Mouse (Mus musculus): ENCODE measurements around the gene Ctnnbl1. TPM values are rescaled to one million over a fixed set of nuclear protein-coding genes. Genes with fewer than 3 reads are reported as not detected.
A peak's percentile ranks its signal among the peaks of the same experiment; 100 is the strongest.

The Ctnnbl1 gene
- polyA plus RNA-seq (2016; fragmentation: Nextera tagmentation; extraction: Ambion mirVana), result 96.0 and 102 TPM in 2 replicates

GRCm38 (mm10) chr2:157736854-157737850, at the start of gene Ctnnbl1:
Ctnnbl1 (plus strand) TSS chr2:157737401.
- Histone ChIP-seq H3K4me3 (peak within 1 kb of the TSS; percentile 90), H3K27ac (replicated peaks) (peak within 1 kb of the TSS; percentile 73), H3K27me3 (ENCODE audit: low read depth, poor library complexity, severe bottlenecking) (no peaks in the 10 kb centered on the region), H3K4me1 (peaks cover 11% of the 10 kb centered on the region), H3K9me3 (replicated peaks) (no peaks in the 10 kb centered on the region), H3K36me3 (no peaks in the 10 kb centered on the region)
- WGBS, result 12% methylated on average over 44 of the region's 44 CpGs
- DNase-seq (ENCODE audit: low spot score), result peak; percentile 99

GRCm38 (mm10) chr2:157687506-157687905, 49.7 kb upstream of the Ctnnbl1 start:
- Histone ChIP-seq H3K36me3 (no peaks in the 10 kb centered on the region), H3K9me3 (replicated peaks) (no peaks in the 10 kb centered on the region), H3K4me3 (no peak overlapping the region), H3K27me3 (ENCODE audit: low read depth, poor library complexity, severe bottlenecking) (peaks cover 39% of the 10 kb centered on the region), H3K4me1 (peaks cover 21% of the 10 kb centered on the region), H3K27ac (replicated peaks) (no peak overlapping the region)
- DNase-seq (ENCODE audit: low spot score), result no peak
- 71% methylated on average over 3 of the region's 3 CpGs for WGBS

GRCm38 (mm10) chr2:157691266-157692105, 45.7 kb upstream of the Ctnnbl1 start:
- WGBS, result 61% methylated on average over 13 of the region's 13 CpGs

GRCm38 (mm10) chr2:157692365-157692932, 44.8 kb upstream of the Ctnnbl1 start:
- Histone ChIP-seq H3K27ac (replicated peaks) (peak overlapping the region; percentile 46; the same call in 1 of the 2 replicates), H3K4me3 (0 out of 2 replicates have a peak overlapping the region, but pooled peaks have one; percentile 9)
- WGBS, result 18% methylated on average over 17 of the region's 17 CpGs

More at GRCm38 (mm10) chr2:157691266-157692105, 45.7 kb upstream of the Ctnnbl1 start:
- Histone ChIP-seq H3K36me3 (no peaks in the 10 kb centered on the region), H3K9me3 (replicated peaks) (no peaks in the 10 kb centered on the region), H3K27me3 (ENCODE audit: low read depth, poor library complexity, severe bottlenecking) (peaks cover 65% of the 10 kb centered on the region), H3K27ac (replicated peaks) (peak overlapping the region; percentile 46), H3K4me1 (peaks cover 39% of the 10 kb centered on the region), H3K4me3 (no peak overlapping the region)
- DNase-seq (ENCODE audit: low spot score), result peak; percentile 27

GRCm38 (mm10) chr2:157693576-157693975, 43.6 kb upstream of the Ctnnbl1 start:
- H3K27me3 ChIP-seq (ENCODE audit: low read depth, poor library complexity, severe bottlenecking), result peaks cover 56% of the 10 kb centered on the region
- no peak overlapping the region for H3K27ac ChIP-seq (replicated peaks)
- peaks cover 51% of the 10 kb centered on the region for H3K4me1 ChIP-seq
- no peak for DNase-seq (ENCODE audit: low spot score)
- H3K9me3 ChIP-seq (replicated peaks), result no peaks in the 10 kb centered on the region
- 89% methylated on average over 3 of the region's 3 CpGs for WGBS
- H3K4me3 ChIP-seq, result no peak overlapping the region
- H3K36me3 ChIP-seq, result no peaks in the 10 kb centered on the region

More at GRCm38 (mm10) chr2:157692365-157692932, 44.8 kb upstream of the Ctnnbl1 start:
- H3K27me3 ChIP-seq (ENCODE audit: low read depth, poor library complexity, severe bottlenecking), result peaks cover 65% of the 10 kb centered on the region
- peak; percentile 55 for DNase-seq (ENCODE audit: low spot score)
- H3K9me3 ChIP-seq (replicated peaks), result no peaks in the 10 kb centered on the region
- no peaks in the 10 kb centered on the region for H3K36me3 ChIP-seq
- peaks cover 48% of the 10 kb centered on the region for H3K4me1 ChIP-seq

GRCm38 (mm10) chr2:157696297-157696731, 40.9 kb upstream of the Ctnnbl1 start:
- WGBS, result 6% methylated on average over 7 of the region's 7 CpGs
- Histone ChIP-seq H3K27me3 (ENCODE audit: low read depth, poor library complexity, severe bottlenecking) (peaks cover 36% of the 10 kb centered on the region), H3K4me1 (peaks cover 53% of the 10 kb centered on the region), H3K36me3 (no peaks in the 10 kb centered on the region), H3K9me3 (replicated peaks) (no peaks in the 10 kb centered on the region), H3K4me3 (no peak overlapping the region), H3K27ac (replicated peaks) (peak overlapping the region; percentile 72)
- peak; percentile 60 for DNase-seq (ENCODE audit: low spot score)

- peaks cover 46% of the 10 kb centered on the region for H3K27me3 ChIP-seq (ENCODE audit: low read depth, poor library complexity, severe bottlenecking)
- 38% methylated on average over 8 of the region's 8 CpGs for WGBS
- no peaks in the 10 kb centered on the region for H3K36me3 ChIP-seq
- H3K27ac ChIP-seq (replicated peaks), result no peak overlapping the region
- DNase-seq (ENCODE audit: low spot score), result no peak
- no peaks in the 10 kb centered on the region for H3K9me3 ChIP-seq (replicated peaks)
- H3K4me1 ChIP-seq, result peaks cover 61% of the 10 kb centered on the region
- H3K4me3 ChIP-seq, result no peak overlapping the region
These were observed 34.0 kb upstream of the Ctnnbl1 start for GRCm38 (mm10) chr2:157703155-157703554.

GRCm38 (mm10) chr2:157704991-157705776, 32.0 kb upstream of the Ctnnbl1 start:
- DNase-seq (ENCODE audit: low spot score), result peak; percentile 23
- Histone ChIP-seq H3K4me3 (peak overlapping the region; percentile 9; the same call in 1 of the 2 replicates), H3K4me1 (peaks cover 52% of the 10 kb centered on the region), H3K9me3 (replicated peaks) (no peaks in the 10 kb centered on the region), H3K36me3 (no peaks in the 10 kb centered on the region), H3K27ac (replicated peaks) (peak overlapping the region; percentile 67), H3K27me3 (ENCODE audit: low read depth, poor library complexity, severe bottlenecking) (peaks cover 46% of the 10 kb centered on the region)
- WGBS, result 22% methylated on average over 28 of the region's 28 CpGs

- WGBS, result 46% methylated on average over 8 of the region's 8 CpGs
These were observed 31.4 kb upstream of the Ctnnbl1 start for GRCm38 (mm10) chr2:157705777-157706158.

GRCm38 (mm10) chr2:157707191-157707923, 29.8 kb upstream of the Ctnnbl1 start:
- WGBS, result 57% methylated on average over 11 of the region's 11 CpGs
- Histone ChIP-seq H3K36me3 (no peaks in the 10 kb centered on the region), H3K9me3 (replicated peaks) (no peaks in the 10 kb centered on the region), H3K27ac (replicated peaks) (no peak overlapping the region), H3K4me3 (no peak overlapping the region), H3K4me1 (peaks cover 43% of the 10 kb centered on the region), H3K27me3 (ENCODE audit: low read depth, poor library complexity, severe bottlenecking) (peaks cover 46% of the 10 kb centered on the region)
- no peak for DNase-seq (ENCODE audit: low spot score)

More at GRCm38 (mm10) chr2:157705777-157706158, 31.4 kb upstream of the Ctnnbl1 start:
- no peaks in the 10 kb centered on the region for H3K9me3 ChIP-seq (replicated peaks)
- no peak overlapping the region for H3K4me3 ChIP-seq
- DNase-seq (ENCODE audit: low spot score), result no peak
- peaks cover 46% of the 10 kb centered on the region for H3K27me3 ChIP-seq (ENCODE audit: low read depth, poor library complexity, severe bottlenecking)
- H3K27ac ChIP-seq (replicated peaks), result no peak overlapping the region; the same call in 1 of the 2 replicates
- peaks cover 52% of the 10 kb centered on the region for H3K4me1 ChIP-seq
- H3K36me3 ChIP-seq, result no peaks in the 10 kb centered on the region

- 0 out of 2 replicates have a peak, but pooled peaks cover 5% of the 10 kb centered on the region for H3K27me3 ChIP-seq (ENCODE audit: low read depth, poor library complexity, severe bottlenecking)
- no peak overlapping the region for H3K4me3 ChIP-seq
- no peak for DNase-seq (ENCODE audit: low spot score)
- H3K36me3 ChIP-seq, result no peaks in the 10 kb centered on the region
- 84% methylated on average over 6 of the region's 6 CpGs for WGBS
- no peaks in the 10 kb centered on the region for H3K9me3 ChIP-seq (replicated peaks)
- H3K27ac ChIP-seq (replicated peaks), result no peak overlapping the region
- peaks cover 11% of the 10 kb centered on the region; the same call in 1 of the 2 replicates for H3K4me1 ChIP-seq
These were observed 24.5 kb upstream of the Ctnnbl1 start for GRCm38 (mm10) chr2:157712677-157713076.
